8 mouse cellular contexts compared by ENCODE assay signal in the genomic region with DNA sequence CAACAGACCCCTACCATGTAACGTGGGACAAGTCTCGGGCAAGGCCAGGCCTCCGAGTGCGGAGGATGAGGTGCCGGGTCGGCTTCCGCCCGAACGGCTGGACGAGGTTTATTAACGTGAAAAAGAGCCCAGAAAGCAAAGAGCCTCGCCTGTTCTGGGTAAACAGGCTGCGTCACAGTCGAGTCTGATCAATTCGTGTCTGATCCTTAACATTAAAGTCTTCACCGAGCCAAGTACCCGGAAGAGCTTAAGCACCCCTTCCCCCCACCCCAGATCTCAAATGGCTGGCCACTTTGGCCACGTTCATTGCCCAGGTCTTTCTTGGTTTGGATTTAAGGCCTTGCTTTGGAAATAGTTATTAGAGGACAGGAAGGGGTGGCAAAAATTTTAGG. TPM values are rescaled to one million over a fixed set of nuclear protein-coding genes. Genes with fewer than 3 reads are reported as not detected.
DNase-seq lines count a peak whose midpoint lies in the region; ATAC-seq and TF ChIP-seq lines count a peak whose summit lies in the region.

No protein-coding gene starts in this region.

- H3K27me3 ChIP-seq in heart, embryonic 13.5 days (replicated peaks): no peaks in the 10 kb centered on the region
- H3K27me3 ChIP-seq in E14TG2a.4 (ENCODE audit: insufficient read depth, low read length): no peaks in the 10 kb centered on the region
- no peaks in the 10 kb centered on the region for H3K27me3 ChIP-seq in forebrain, embryonic 13.5 days
- peaks cover 6% of the 10 kb centered on the region for H3K27me3 ChIP-seq in liver, embryonic 16.5 days (ENCODE audit: control insufficient read depth, insufficient read depth, low read depth, low read length)

- H3K36me3 ChIP-seq in heart, embryonic 13.5 days: peaks cover 36% of the 10 kb centered on the region
- peaks cover 41% of the 10 kb centered on the region for H3K36me3 ChIP-seq in E14TG2a.4 (ENCODE audit: insufficient read depth, low read length)
- H3K36me3 ChIP-seq in forebrain, embryonic 13.5 days (ENCODE audit: poor library complexity, severe bottlenecking): peaks cover 34% of the 10 kb centered on the region
- H3K36me3 ChIP-seq in liver, embryonic 16.5 days (ENCODE audit: control insufficient read depth, insufficient read depth): peaks cover 27% of the 10 kb centered on the region

- peak overlapping the region; percentile 98 for H3K4me2 ChIP-seq in heart, embryonic 13.5 days
- peak overlapping the region; percentile 98 for H3K4me2 ChIP-seq in forebrain, embryonic 13.5 days
- peak overlapping the region; percentile 94 for H3K4me2 ChIP-seq in liver, embryonic 16.5 days (ENCODE audit: low read depth, low read length)

- H3K27ac ChIP-seq in heart, embryonic 13.5 days (replicated peaks): peak overlapping the region; percentile 94
- H3K27ac ChIP-seq in forebrain, embryonic 13.5 days: peak overlapping the region; percentile 79
- H3K27ac ChIP-seq in liver, embryonic 16.5 days (ENCODE audit: low read length): peak overlapping the region; percentile 80

- TF ChIP-seq CTCF in E14TG2a.4 (conservative IDR thresholded peaks at IDR 0.05; ENCODE audit: low read length): no peak

- intact Hi-C loops in heart, postnatal 36 days (cut with DNase I): loop anchor here (2.0 to 5.0 kb wide), 2 partner anchors 122 to 175 kb away; partner anchors contain the start of gene Cdk12

- no peak for ATAC-seq in heart, embryonic 13.5 days (ENCODE audit: extremely low read depth, insufficient number of reproducible peaks, low FRiP score, low TSS enrichment)
- ATAC-seq in forebrain, embryonic 13.5 days: no peak; the same call in 1 of the 2 replicates
- no peak for ATAC-seq in liver, embryonic 16.5 days (ENCODE audit: low read depth)
- no peak for ATAC-seq in megakaryocyte progenitor cell, adult 5-6 weeks (replicated peaks; ENCODE audit: poor library complexity)

- H3K4me1 ChIP-seq in heart, embryonic 13.5 days: peaks cover 28% of the 10 kb centered on the region
- peaks cover 61% of the 10 kb centered on the region for H3K4me1 ChIP-seq in E14TG2a.4 (replicated peaks; ENCODE audit: low read depth, low read length)
- H3K4me1 ChIP-seq in forebrain, embryonic 13.5 days: peaks cover 27% of the 10 kb centered on the region
- H3K4me1 ChIP-seq in liver, embryonic 16.5 days (ENCODE audit: control insufficient read depth, low read depth, low read length): peaks cover 13% of the 10 kb centered on the region

- H3K9ac ChIP-seq in heart, embryonic 13.5 days: peak overlapping the region; percentile 99
- peak overlapping the region; percentile 99 for H3K9ac ChIP-seq in forebrain, embryonic 13.5 days
- peak overlapping the region; percentile 97 for H3K9ac ChIP-seq in liver, embryonic 16.5 days (ENCODE audit: low read depth, low read length)

- 0% methylated on average over 18 of the region's 18 CpGs for WGBS in heart, embryonic 13.5 days
- 1% methylated on average over 18 of the region's 18 CpGs for WGBS in forebrain, embryonic 13.5 days
- under 1% methylated on average over 18 of the region's 18 CpGs for WGBS in liver, embryonic 16.5 days (ENCODE audit: insufficient replicate concordance)

- no peak for DNase-seq in heart, postnatal 36 days
- DNase-seq in right cerebral cortex, postnatal 14 days: no peak
- DNase-seq in ovary, adult 18-20 months (ENCODE audit: low spot score): no peak

- no peaks in the 10 kb centered on the region for H3K9me3 ChIP-seq in heart, embryonic 13.5 days
- H3K9me3 ChIP-seq in E14TG2a.4 (ENCODE audit: low read length): no peaks in the 10 kb centered on the region
- no peaks in the 10 kb centered on the region for H3K9me3 ChIP-seq in forebrain, embryonic 13.5 days (replicated peaks)
- no peaks in the 10 kb centered on the region for H3K9me3 ChIP-seq in liver, embryonic 16.5 days (replicated peaks; ENCODE audit: control insufficient read depth, low read length)

- H3K4me3 ChIP-seq in heart, embryonic 13.5 days: peak overlapping the region; percentile 94
- peak overlapping the region; percentile 100 for H3K4me3 ChIP-seq in E14TG2a.4 (replicated peaks; ENCODE audit: low read length)
- H3K4me3 ChIP-seq in forebrain, embryonic 13.5 days: peak overlapping the region; percentile 93
- peak overlapping the region; percentile 98 for H3K4me3 ChIP-seq in liver, embryonic 16.5 days (ENCODE audit: low read depth, low read length)

RNA-seq across cellular contexts. Expression of gene Rpl19, which starts 0.8 kb away (rescaled TPM):
- 676 and 751 TPM in 2 replicates for polyA plus RNA-seq in heart, embryonic 13.5 days (2015; fragmentation: Nextera tagmentation; extraction: Ambion mirVana)
- total RNA-seq in heart, postnatal 36 days (2021): 100 to 1,000 TPM; 537 to 577 TPM
- polyA plus RNA-seq in forebrain, embryonic 13.5 days (2015; fragmentation: Nextera tagmentation; extraction: Ambion mirVana): 801 and 821 TPM in 2 replicates
- polyA plus RNA-seq in liver, embryonic 16.5 days (2015; fragmentation: Nextera tagmentation; extraction: Ambion mirVana): 478 and 526 TPM in 2 replicates
- 3,659 and 3,794 TPM in 2 replicates for total RNA-seq in megakaryocyte progenitor cell, adult 5-6 weeks (2015)
- total RNA-seq in megakaryocyte progenitor cell, adult 5-6 weeks (2017): 1,648 and 1,816 TPM in 2 replicates

RNA-seq across cellular contexts. Expression of gene Cacnb1, which starts 4.5 kb away (rescaled TPM):
- polyA plus RNA-seq in heart, embryonic 13.5 days (2015; fragmentation: Nextera tagmentation; extraction: Ambion mirVana): 6.0 and 6.7 TPM in 2 replicates
- 1 to 10 TPM; 6.1 to 6.2 TPM for total RNA-seq in heart, postnatal 36 days (2021)
- polyA plus RNA-seq in forebrain, embryonic 13.5 days (2015; fragmentation: Nextera tagmentation; extraction: Ambion mirVana): 25.9 and 29.9 TPM in 2 replicates
- 0.81 and 1.2 TPM in 2 replicates for polyA plus RNA-seq in liver, embryonic 16.5 days (2015; fragmentation: Nextera tagmentation; extraction: Ambion mirVana)
- 0.17 and 1.2 TPM in 2 replicates for total RNA-seq in megakaryocyte progenitor cell, adult 5-6 weeks (2015)
- 0.41 and 0.92 TPM in 2 replicates for total RNA-seq in megakaryocyte progenitor cell, adult 5-6 weeks (2017)

RNA-seq across cellular contexts. Expression of gene Stac2, which starts 26.0 kb away (rescaled TPM):
- 0.83 and 0.84 TPM in 2 replicates for polyA plus RNA-seq in heart, embryonic 13.5 days (2015; fragmentation: Nextera tagmentation; extraction: Ambion mirVana)
- under 1 TPM in 1 of 2 experiments, not detected in 1; 0.17 TPM for total RNA-seq in heart, postnatal 36 days (2021)
- polyA plus RNA-seq in forebrain, embryonic 13.5 days (2015; fragmentation: Nextera tagmentation; extraction: Ambion mirVana): 1.2 and 1.6 TPM in 2 replicates
- polyA plus RNA-seq in liver, embryonic 16.5 days (2015; fragmentation: Nextera tagmentation; extraction: Ambion mirVana): 0.05 TPM in 1 of 2 replicates, not detected in the other
- total RNA-seq in megakaryocyte progenitor cell, adult 5-6 weeks (2015): not detected in 2 replicates
- not detected in 2 replicates for total RNA-seq in megakaryocyte progenitor cell, adult 5-6 weeks (2017)

RNA-seq across cellular contexts. Expression of gene Arl5c, which starts 31.3 kb away (rescaled TPM):
- 4.6 and 5.1 TPM in 2 replicates for polyA plus RNA-seq in heart, embryonic 13.5 days (2015; fragmentation: Nextera tagmentation; extraction: Ambion mirVana)
- total RNA-seq in heart, postnatal 36 days (2021): under 1 TPM; 0.65 to 0.80 TPM
- 8.4 and 11.0 TPM in 2 replicates for polyA plus RNA-seq in forebrain, embryonic 13.5 days (2015; fragmentation: Nextera tagmentation; extraction: Ambion mirVana)
- polyA plus RNA-seq in liver, embryonic 16.5 days (2015; fragmentation: Nextera tagmentation; extraction: Ambion mirVana): 7.4 and 8.3 TPM in 2 replicates
- total RNA-seq in megakaryocyte progenitor cell, adult 5-6 weeks (2015): 3.9 and 6.1 TPM in 2 replicates
- 2.5 and 7.6 TPM in 2 replicates for total RNA-seq in megakaryocyte progenitor cell, adult 5-6 weeks (2017)

RNA-seq across cellular contexts. Expression of gene Plxdc1, which starts 41.0 kb away (rescaled TPM):
- 0.23 and 0.44 TPM in 2 replicates for polyA plus RNA-seq in heart, embryonic 13.5 days (2015; fragmentation: Nextera tagmentation; extraction: Ambion mirVana)
- 1 to 10 TPM; 5.1 to 6.2 TPM for total RNA-seq in heart, postnatal 36 days (2021)
- 0.14 and 0.34 TPM in 2 replicates for polyA plus RNA-seq in forebrain, embryonic 13.5 days (2015; fragmentation: Nextera tagmentation; extraction: Ambion mirVana)
- 0.65 and 1.2 TPM in 2 replicates for polyA plus RNA-seq in liver, embryonic 16.5 days (2015; fragmentation: Nextera tagmentation; extraction: Ambion mirVana)
- total RNA-seq in megakaryocyte progenitor cell, adult 5-6 weeks (2015): 2.3 and 3.0 TPM in 2 replicates
- 0.92 and 1.0 TPM in 2 replicates for total RNA-seq in megakaryocyte progenitor cell, adult 5-6 weeks (2017)
